Mouse (Mus musculus) CH12.LX (cell line): ENCODE data around the gene Rcor2.

Experiments
- CHD2 ChIP-seq: IDR thresholded peaks from 2 replicates; pipeline ENCODE4 v1.6.1; 2011; ENCODE audit warnings: low read length, improper control_type of control experiment
- CTCF ChIP-seq, 2 experiments: IDR thresholded peaks in 1 of 2; conservative IDR thresholded peaks in 1 of 2; 2 replicates each; pipeline ENCODE4 v1.5.1; 2011 to 2012; ENCODE audit warnings: low read depth in 2 of 2, low read length in 2 of 2, improper control_type of control experiment in 1 of 2, inconsistent platforms in 1 of 2, mild to moderate bottlenecking in 1 of 2, moderate library complexity in 1 of 2
- IRF4 ChIP-seq: IDR thresholded peaks from 2 replicates; pipeline ENCODE4 v1.6.1; 2014; ENCODE audit warnings: low read depth, mild to moderate bottlenecking, inconsistent platforms, low read length, improper control_type of control experiment
- MAX ChIP-seq: IDR thresholded peaks from 2 replicates; pipeline ENCODE4 v1.6.1; 2011; ENCODE audit warnings: low read length, improper control_type of control experiment
- POLR2A ChIP-seq: IDR thresholded peaks from 2 replicates; pipeline ENCODE4 v1.6.1; 2011; ENCODE audit warnings: low read depth, mild to moderate bottlenecking, improper control_type of control experiment, low read length
- RAD21 ChIP-seq: IDR thresholded peaks from 2 replicates; pipeline ENCODE4 v1.6.1; 2011; ENCODE audit warnings: low read depth, mild to moderate bottlenecking, low read length, improper control_type of control experiment, moderate library complexity
- UBTF ChIP-seq: IDR thresholded peaks from 2 replicates; pipeline ENCODE4 v1.6.1; 2012; ENCODE audit warnings: low read depth, mild to moderate bottlenecking, inconsistent platforms, low read length, improper control_type of control experiment, moderate library complexity
- ZMIZ1 ChIP-seq: IDR thresholded peaks from 2 replicates; pipeline ENCODE4 v1.6.1; 2012; ENCODE audit warnings: low read depth, mild to moderate bottlenecking, inconsistent platforms, low read length, improper control_type of control experiment

- TF ChIP-seq MAX (no peak), POLR2A (no peak), RAD21 (no peak), IRF4 (no peak), CTCF (conservative IDR thresholded peaks at IDR 0.05 in 1 of 2, IDR thresholded peaks at IDR 0.05 in 1 of 2; ENCODE audit: low read depth in 2 of 2, low read length in 2 of 2) (no peak), CHD2 (no peak), ZMIZ1 (no peak), UBTF (no peak)
Measured at GRCm38 (mm10) chr19:7289767-7290166, 22.6 kb downstream of the Rcor2 start.
